Mouse (Mus musculus) midbrain, embryonic 12.5 days (tissue): ENCODE results near the gene Bcl2l2. TPM values are rescaled to one million over a fixed set of nuclear protein-coding genes. Genes with fewer than 3 reads are reported as not detected.

ENCODE experiments used
- polyA plus RNA-seq: library from polyadenylated mRNA; unstranded; fragments of >200 nt; fragmentation: Nextera tagmentation; extraction: Ambion mirVana; gene quantifications from 2 replicates; pipeline ENCODE4 v1.2.1, GENCODE M21; 2016

The Bcl2l2 gene
- polyA plus RNA-seq, 1 experiment from 2014 or later = 2.7 TPM

Other genes with a start within 250 kb of the Bcl2l2 start
- gene Gm17606, start 242.4 kb upstream of the Bcl2l2 start, polyA plus RNA-seq = not detected in 2 replicates
- 9.7 and 10.7 TPM in 2 replicates for gene Cdh24, start 242.0 kb upstream of the Bcl2l2 start, polyA plus RNA-seq
- gene 1700123O20Rik, start 197.2 kb upstream of the Bcl2l2 start, polyA plus RNA-seq = 84.9 and 89.0 TPM in 2 replicates
- 176 and 178 TPM in 2 replicates for gene Acin1, start 196.4 kb upstream of the Bcl2l2 start, polyA plus RNA-seq
- gene Gm29776, start 184.5 kb upstream of the Bcl2l2 start, polyA plus RNA-seq = 0.09 and 0.11 TPM in 2 replicates
- gene Cebpe, start 171.2 kb upstream of the Bcl2l2 start, polyA plus RNA-seq = 0.38 TPM in 1 of 2 replicates, not detected in the other
- 2.9 and 3.3 TPM in 2 replicates for gene Slc7a8, start 101.4 kb upstream of the Bcl2l2 start, polyA plus RNA-seq
- not detected in 2 replicates for gene Rnf212b, start 69.2 kb upstream of the Bcl2l2 start, polyA plus RNA-seq
- gene Homez, start 12.4 kb upstream of the Bcl2l2 start, polyA plus RNA-seq = 16.4 and 18.6 TPM in 2 replicates
- gene Ppp1r3e, start 5.8 kb upstream of the Bcl2l2 start, polyA plus RNA-seq = 0.80 and 1.6 TPM in 2 replicates
- gene Gm20521, start 64 bp downstream of the Bcl2l2 start, polyA plus RNA-seq = 0.22 TPM in 1 of 2 replicates, not detected in the other
- gene Pabpn1, start 9.1 kb downstream of the Bcl2l2 start, polyA plus RNA-seq = 199 and 238 TPM in 2 replicates
- gene Slc22a17, start 29.8 kb downstream of the Bcl2l2 start, polyA plus RNA-seq = 110 and 125 TPM in 2 replicates
- gene Efs, start 42.7 kb downstream of the Bcl2l2 start, polyA plus RNA-seq = 36.0 and 38.6 TPM in 2 replicates
- not detected in 2 replicates for gene Il25, start 49.3 kb downstream of the Bcl2l2 start, polyA plus RNA-seq
- gene Cmtm5, start 52.9 kb downstream of the Bcl2l2 start, polyA plus RNA-seq = 1.2 and 2.2 TPM in 2 replicates
- 0.99 and 1.1 TPM in 2 replicates for gene Myh6, start 83.5 kb downstream of the Bcl2l2 start, polyA plus RNA-seq
- not detected in 2 replicates for gene Gm17428, start 93.6 kb downstream of the Bcl2l2 start, polyA plus RNA-seq
- 2.3 and 4.1 TPM in 2 replicates for gene Myh7, start 111.2 kb downstream of the Bcl2l2 start, polyA plus RNA-seq
- 65.7 and 69.6 TPM in 2 replicates for gene Ngdn, start 132.1 kb downstream of the Bcl2l2 start, polyA plus RNA-seq
- 26.2 and 30.2 TPM in 2 replicates for gene Zfhx2, start 208.9 kb downstream of the Bcl2l2 start, polyA plus RNA-seq
- gene Thtpa, start 211.4 kb downstream of the Bcl2l2 start, polyA plus RNA-seq = 26.6 and 27.3 TPM in 2 replicates
- 8.2 and 10.9 TPM in 2 replicates for gene Ap1g2, start 223.2 kb downstream of the Bcl2l2 start, polyA plus RNA-seq
- gene Jph4, start 233.6 kb downstream of the Bcl2l2 start, polyA plus RNA-seq = 7.2 and 9.9 TPM in 2 replicates